Mouse (Mus musculus) liver, adult 2 months (tissue): ENCODE measurements around the gene Nos1ap.

Experiments used
- CTCF ChIP-seq: fragments of 200-500 bp; IDR thresholded peaks from 2 replicates; pipeline ENCODE4 v1.5.1; 2011; ENCODE audit warnings: low read depth, low read length, control low read depth
- POLR2A ChIP-seq: fragments of 200-500 bp; IDR thresholded peaks from 2 replicates; pipeline ENCODE4 v1.6.1; 2011; ENCODE audit warnings: low read length, control low read depth; ENCODE audit not compliant: insufficient read depth; ENCODE audit errors: extremely low read depth

GRCm38 (mm10) chr1:170424258-170424889 lies 165.3 kb downstream of the Nos1ap start:
- TF ChIP-seq CTCF (no peak), POLR2A (no peak)
